ENCODE assay signal across 14 mouse cellular contexts in genomic region chr4:142222385-142222784, GRCm38 (mm10). TPM values are rescaled to one million over a fixed set of nuclear protein-coding genes. Genes with fewer than 3 reads are reported as not detected.
DNase-seq lines count a peak whose midpoint lies in the region; ATAC-seq and TF ChIP-seq lines count a peak whose summit lies in the region.
"Had no signal": no experiment of that assay in that cellular context is flagged by ENCODE, and none has a peak within 500 bp of the region (broad histone marks: within the 10 kb centered on the region; RNA-seq: fewer than 3 reads in every experiment).

No protein-coding gene starts in this region.

- intact Hi-C loops in gastrocnemius, postnatal 36 days (cut with DNase I) = no loop called here

- DNase-seq in hindbrain, embryonic 14.5 days (ENCODE audit: low spot score) = no peak
- peak; percentile 20 for DNase-seq in lung, postnatal 0 days (ENCODE audit: low spot score)
- DNase-seq in lung, postnatal 14 days = no peak
- no peak for DNase-seq in cerebellum, postnatal 4 days (ENCODE audit: low spot score in 2 of 2)
- no peak for DNase-seq in gastrocnemius, postnatal 36 days
- DNase-seq: cerebellum, adult 18-20 months; gastrocnemius, adult 2 months; kidney, adult 9 months; layer of hippocampus, postnatal 36 days had no signal

- no peaks in the 10 kb centered on the region for H3K36me3 ChIP-seq in hindbrain, embryonic 14.5 days (replicated peaks; ENCODE audit: control insufficient read depth, insufficient read depth)
- H3K36me3 ChIP-seq in hindbrain, embryonic 16.5 days (ENCODE audit: control insufficient read depth, insufficient read depth, low read length) = no peaks in the 10 kb centered on the region
- H3K36me3 ChIP-seq in lung, postnatal 0 days (ENCODE audit: insufficient read depth, low read length) = no peaks in the 10 kb centered on the region
- no peaks in the 10 kb centered on the region for H3K36me3 ChIP-seq in intestine, embryonic 15.5 days
- H3K36me3 ChIP-seq in stomach, embryonic 14.5 days (ENCODE audit: control insufficient read depth, insufficient read depth, low read length) = no peaks in the 10 kb centered on the region
- H3K36me3 ChIP-seq: heart, embryonic 15.5 days had no signal

- peaks cover 12% of the 10 kb centered on the region for H3K4me1 ChIP-seq in hindbrain, embryonic 14.5 days (replicated peaks; ENCODE audit: control insufficient read depth, insufficient read depth, low read length)
- peaks cover 15% of the 10 kb centered on the region for H3K4me1 ChIP-seq in hindbrain, embryonic 16.5 days (ENCODE audit: control insufficient read depth, insufficient read depth, low read depth, low read length)
- H3K4me1 ChIP-seq in lung, postnatal 0 days (ENCODE audit: insufficient read depth, low read depth, low read length) = peaks cover 25% of the 10 kb centered on the region; the same call in 1 of the 2 replicates
- peaks cover 72% of the 10 kb centered on the region for H3K4me1 ChIP-seq in intestine, embryonic 15.5 days (replicated peaks)
- peaks cover 67% of the 10 kb centered on the region for H3K4me1 ChIP-seq in stomach, embryonic 14.5 days (ENCODE audit: control insufficient read depth, insufficient read depth, low read length)
- H3K4me1 ChIP-seq: megakaryocyte, embryonic 14.5 days had no signal

- WGBS in hindbrain, embryonic 14.5 days = 74% methylated on average over 1 of the region's 1 CpGs
- WGBS in hindbrain, embryonic 16.5 days = 64% methylated on average over 1 of the region's 1 CpGs
- WGBS in lung, postnatal 0 days = 48% methylated on average over 1 of the region's 1 CpGs
- 35% methylated on average over 1 of the region's 1 CpGs for WGBS in intestine, embryonic 15.5 days
- WGBS in stomach, embryonic 14.5 days = 52% methylated on average over 1 of the region's 1 CpGs

- H3K9ac ChIP-seq in hindbrain, embryonic 14.5 days = no peak overlapping the region
- no peak overlapping the region for H3K9ac ChIP-seq in hindbrain, embryonic 16.5 days (ENCODE audit: low read depth, low read length)
- no peak overlapping the region for H3K9ac ChIP-seq in lung, postnatal 0 days (replicated peaks; ENCODE audit: low read depth)
- no peak overlapping the region for H3K9ac ChIP-seq in intestine, embryonic 15.5 days
- no peak overlapping the region for H3K9ac ChIP-seq in stomach, embryonic 14.5 days (replicated peaks; ENCODE audit: low read depth, low read length)
- H3K9ac ChIP-seq: heart, embryonic 15.5 days had no signal

- H3K9me3 ChIP-seq in hindbrain, embryonic 14.5 days (ENCODE audit: control insufficient read depth, low read length) = no peaks in the 10 kb centered on the region
- no peaks in the 10 kb centered on the region for H3K9me3 ChIP-seq in hindbrain, embryonic 16.5 days (ENCODE audit: control insufficient read depth, low read length)
- no peaks in the 10 kb centered on the region for H3K9me3 ChIP-seq in lung, postnatal 0 days (ENCODE audit: low read length)
- H3K9me3 ChIP-seq in intestine, embryonic 15.5 days = no peaks in the 10 kb centered on the region
- no peaks in the 10 kb centered on the region for H3K9me3 ChIP-seq in stomach, embryonic 14.5 days (ENCODE audit: control insufficient read depth, low read depth, low read length)
- H3K9me3 ChIP-seq: heart, embryonic 15.5 days; megakaryocyte, embryonic 14.5 days had no signal

- no peak overlapping the region for H3K4me3 ChIP-seq in hindbrain, embryonic 14.5 days (replicated peaks; ENCODE audit: low read length)
- H3K4me3 ChIP-seq in hindbrain, embryonic 16.5 days (ENCODE audit: low read length) = no peak overlapping the region
- no peak overlapping the region for H3K4me3 ChIP-seq in lung, postnatal 0 days (ENCODE audit: low read depth, low read length)
- H3K4me3 ChIP-seq in intestine, embryonic 15.5 days (replicated peaks) = no peak overlapping the region
- no peak overlapping the region for H3K4me3 ChIP-seq in stomach, embryonic 14.5 days (ENCODE audit: low read depth, low read length)
- H3K4me3 ChIP-seq: gastrocnemius, adult 2 months; heart, embryonic 15.5 days; megakaryocyte, embryonic 14.5 days had no signal

- TF ChIP-seq CTCF in lung, postnatal 0 days (IDR thresholded peaks at IDR 0.05) = no peak

- H3K4me2 ChIP-seq in hindbrain, embryonic 14.5 days (replicated peaks) = no peak overlapping the region
- H3K4me2 ChIP-seq in hindbrain, embryonic 16.5 days (ENCODE audit: low read length) = no peak overlapping the region
- H3K4me2 ChIP-seq in lung, postnatal 0 days (replicated peaks; ENCODE audit: low read depth, low read length) = no peak overlapping the region
- no peak overlapping the region for H3K4me2 ChIP-seq in intestine, embryonic 15.5 days (replicated peaks)
- no peak overlapping the region for H3K4me2 ChIP-seq in stomach, embryonic 14.5 days (replicated peaks; ENCODE audit: low read depth, low read length)
- H3K4me2 ChIP-seq: heart, embryonic 15.5 days had no signal

- no peak overlapping the region for H3K27ac ChIP-seq in hindbrain, embryonic 14.5 days
- no peak overlapping the region for H3K27ac ChIP-seq in hindbrain, embryonic 16.5 days (ENCODE audit: low read depth, low read length)
- no peak overlapping the region for H3K27ac ChIP-seq in lung, postnatal 0 days (ENCODE audit: low read length)
- H3K27ac ChIP-seq in intestine, embryonic 15.5 days = peak overlapping the region; percentile 80
- peak overlapping the region; percentile 87 for H3K27ac ChIP-seq in stomach, embryonic 14.5 days (ENCODE audit: low read length)

- TF ChIP-seq EP300 in lung, postnatal 0 days (IDR thresholded peaks at IDR 0.05) = no peak

- no peaks in the 10 kb centered on the region for H3K27me3 ChIP-seq in hindbrain, embryonic 14.5 days (ENCODE audit: control insufficient read depth, insufficient read depth, low read length)
- H3K27me3 ChIP-seq in hindbrain, embryonic 16.5 days (replicated peaks; ENCODE audit: control insufficient read depth, insufficient read depth, low read length) = no peaks in the 10 kb centered on the region
- H3K27me3 ChIP-seq in lung, postnatal 0 days (replicated peaks; ENCODE audit: insufficient read depth, low read length) = no peaks in the 10 kb centered on the region
- no peaks in the 10 kb centered on the region for H3K27me3 ChIP-seq in intestine, embryonic 15.5 days (replicated peaks)
- no peaks in the 10 kb centered on the region for H3K27me3 ChIP-seq in stomach, embryonic 14.5 days (ENCODE audit: control insufficient read depth, insufficient read depth, low read length)
- H3K27me3 ChIP-seq: heart, embryonic 15.5 days had no signal

- ATAC-seq in hindbrain, embryonic 14.5 days (ENCODE audit: low FRiP score) = peak; percentile 54; the same call in 1 of the 2 replicates
- no peak for ATAC-seq in hindbrain, embryonic 16.5 days
- peak; percentile 32 for ATAC-seq in lung, postnatal 0 days
- ATAC-seq in intestine, embryonic 15.5 days = peak; percentile 70
- peak; percentile 23; the same call in 1 of the 2 replicates for ATAC-seq in stomach, embryonic 14.5 days (ENCODE audit: insufficient number of reproducible peaks, insufficient read depth, low FRiP score, low read depth)

RNA-seq across cellular contexts. Expression of gene Kazn, which starts 16.8 kb away (rescaled TPM):
- 18.5 and 24.0 TPM in 2 replicates for polyA plus RNA-seq in hindbrain, embryonic 14.5 days (2014; fragmentation: Nextera tagmentation; extraction: Ambion mirVana)
- polyA plus RNA-seq in hindbrain, embryonic 16.5 days (2015; fragmentation: Nextera tagmentation; extraction: Ambion mirVana) = 26.4 and 27.1 TPM in 2 replicates
- 6.0 and 8.6 TPM in 2 replicates for polyA plus RNA-seq in lung, postnatal 0 days (2015; fragmentation: Nextera tagmentation; extraction: Ambion mirVana)
- polyA plus RNA-seq in intestine, embryonic 15.5 days (2015; fragmentation: Nextera tagmentation; extraction: Ambion mirVana) = 13.6 and 14.0 TPM in 2 replicates
- 12.5 and 14.3 TPM in 2 replicates for polyA plus RNA-seq in stomach, embryonic 14.5 days (2014; fragmentation: Nextera tagmentation; extraction: Ambion mirVana)
- 1 to 10 TPM; 1.8 to 2.6 TPM for total RNA-seq in gastrocnemius, postnatal 36 days (2021)

Comparison
In these comparisons a context has a peak if more than half of its experiments do, and no peak if none do; other contexts are left out.
1. H3K27ac ChIP-seq: peak in intestine, embryonic 15.5 days (single experiment) and stomach, embryonic 14.5 days (single experiment); none in hindbrain, embryonic 14.5 days (single experiment), hindbrain, embryonic 16.5 days (single experiment) and lung, postnatal 0 days (single experiment).